Mouse (Mus musculus): ENCODE measurements around the gene Dpp7. TPM values are rescaled to one million over a fixed set of nuclear protein-coding genes. Genes with fewer than 3 reads are reported as not detected.

Dpp7 gene
- total and polyA plus RNA-seq, 2 experiments from 2014 or later = 17.4 to 19.8 TPM

DNA sequence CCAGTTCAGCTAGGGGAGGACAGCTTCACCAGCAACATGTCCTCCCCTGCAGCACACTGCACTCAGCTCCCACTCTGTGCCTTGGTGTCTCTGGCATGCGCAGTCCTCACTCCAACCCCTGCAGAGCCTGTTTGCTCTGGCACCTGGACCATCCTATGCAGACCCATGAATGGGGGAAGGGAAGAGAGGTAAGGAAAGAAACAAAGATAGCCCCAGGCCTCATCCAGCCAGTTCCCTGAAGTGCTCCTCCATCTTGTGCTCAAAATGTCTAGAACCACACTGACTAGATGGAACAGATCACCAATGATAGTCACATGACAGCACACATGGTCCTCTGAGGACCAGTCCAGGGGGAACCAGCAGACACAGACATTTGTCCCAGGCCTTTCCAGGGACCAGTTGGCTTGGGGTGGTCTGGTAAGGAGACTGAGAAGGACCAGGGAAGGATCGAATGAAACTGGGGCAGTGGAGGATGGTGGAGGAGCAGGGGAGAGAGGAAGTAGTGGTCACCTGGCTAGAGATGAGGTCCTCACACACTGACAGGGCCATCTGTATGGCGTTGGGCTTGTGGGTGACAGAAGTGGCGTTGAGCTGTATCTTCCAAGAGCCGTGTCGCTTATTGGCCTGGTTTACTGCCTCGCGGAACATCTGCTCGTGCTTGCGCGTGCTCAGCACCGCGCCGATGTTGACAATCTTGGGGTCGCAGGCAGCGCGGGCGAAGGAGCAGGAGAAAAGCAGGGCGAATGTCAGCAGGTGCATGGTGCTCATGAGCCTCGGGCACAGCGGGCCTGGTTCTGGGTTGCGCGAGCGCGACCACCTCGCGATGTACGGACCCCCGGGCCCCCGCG lies 37.8 kb downstream of the Dpp7 start:
- Histone ChIP-seq H3K27me3 (ENCODE audit: insufficient read depth, low read length) (peaks cover 15% of the 10 kb centered on the region), H3K4me2 (ENCODE audit: low read depth) (peak overlapping the region; percentile 74), H3K27ac (ENCODE audit: low read depth, low read length) (peak overlapping the region; percentile 89), H3K9me3 (ENCODE audit: low read length) (no peaks in the 10 kb centered on the region), H3K4me1 (ENCODE audit: insufficient read depth) (peaks cover 7% of the 10 kb centered on the region), H3K9ac (peak overlapping the region; percentile 82), H3K4me3 (ENCODE audit: low read depth, low read length) (peak overlapping the region; percentile 70), H3K36me3 (ENCODE audit: insufficient read depth) (peaks cover 13% of the 10 kb centered on the region)
- DNase-seq = peak; percentile 66
- 8% methylated on average over 31 of the region's 31 CpGs for WGBS
- no peak for TF ChIP-seq CTCF (IDR thresholded peaks at IDR 0.05; ENCODE audit: low read depth)
- ATAC-seq = peak; percentile 72

- Histone ChIP-seq H3K9ac (no peak overlapping the region), H3K27ac (ENCODE audit: low read depth, low read length) (no peak overlapping the region), H3K9me3 (ENCODE audit: low read length) (no peaks in the 10 kb centered on the region), H3K4me1 (ENCODE audit: insufficient read depth) (no peaks in the 10 kb centered on the region), H3K4me3 (ENCODE audit: low read depth, low read length) (no peak overlapping the region), H3K4me2 (ENCODE audit: low read depth) (no peak overlapping the region), H3K36me3 (ENCODE audit: insufficient read depth) (peaks cover 67% of the 10 kb centered on the region), H3K27me3 (ENCODE audit: insufficient read depth, low read length) (peaks cover 39% of the 10 kb centered on the region)
- DNase-seq (no peak), ATAC-seq (no peak)
- WGBS = 15% methylated on average over 11 of the region's 11 CpGs
- TF ChIP-seq CTCF (IDR thresholded peaks at IDR 0.05; ENCODE audit: low read depth) = no peak
Measured at GRCm38 (mm10) chr2:25311491-25311891, 44.7 kb downstream of the Dpp7 start.

GRCm38 (mm10) chr2:25310969-25311368 lies 45.2 kb downstream of the Dpp7 start:
- Histone ChIP-seq H3K27ac (ENCODE audit: low read depth, low read length) (no peak overlapping the region), H3K27me3 (ENCODE audit: insufficient read depth, low read length) (peaks cover 39% of the 10 kb centered on the region), H3K36me3 (ENCODE audit: insufficient read depth) (peaks cover 67% of the 10 kb centered on the region), H3K9ac (no peak overlapping the region), H3K4me3 (ENCODE audit: low read depth, low read length) (no peak overlapping the region), H3K9me3 (ENCODE audit: low read length) (no peaks in the 10 kb centered on the region), H3K4me2 (ENCODE audit: low read depth) (no peak overlapping the region), H3K4me1 (ENCODE audit: insufficient read depth) (no peaks in the 10 kb centered on the region)
- no peak for DNase-seq
- 11% methylated on average over 22 of the region's 22 CpGs for WGBS
- ATAC-seq = no peak
- no peak for TF ChIP-seq CTCF (IDR thresholded peaks at IDR 0.05; ENCODE audit: low read depth)

DNA sequence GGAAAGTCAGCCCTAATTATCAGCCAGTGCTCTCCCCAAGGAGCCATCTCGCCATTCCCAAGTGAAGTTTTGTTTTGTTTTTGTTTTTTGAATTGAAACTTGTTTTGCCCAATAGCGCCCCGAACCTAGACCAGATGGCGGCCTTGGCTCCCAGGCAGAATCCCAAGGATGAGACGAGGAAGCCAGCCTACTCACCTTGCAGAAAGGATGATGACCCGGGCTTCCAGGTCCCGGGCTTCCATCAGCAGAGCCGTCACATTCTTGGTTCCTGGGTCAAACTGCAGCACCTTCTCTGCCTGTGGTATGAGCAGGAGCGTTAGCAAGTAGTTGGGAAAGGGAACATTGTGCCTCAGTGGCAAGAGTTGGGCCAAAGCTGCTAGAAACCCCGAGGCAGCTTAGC lies 46.0 kb downstream of the Dpp7 start:
- WGBS = 57% methylated on average over 10 of the region's 10 CpGs
- H3K27ac ChIP-seq (ENCODE audit: low read depth, low read length) = no peak overlapping the region
- H3K36me3 ChIP-seq (ENCODE audit: insufficient read depth) = peaks cover 67% of the 10 kb centered on the region
- no peak overlapping the region for H3K4me3 ChIP-seq (ENCODE audit: low read depth, low read length)
- H3K9ac ChIP-seq = no peak overlapping the region
- DNase-seq = no peak
- no peaks in the 10 kb centered on the region for H3K9me3 ChIP-seq (ENCODE audit: low read length)
- no peak for TF ChIP-seq CTCF (IDR thresholded peaks at IDR 0.05; ENCODE audit: low read depth)
- peaks cover 39% of the 10 kb centered on the region for H3K27me3 ChIP-seq (ENCODE audit: insufficient read depth, low read length)
- no peak overlapping the region for H3K4me2 ChIP-seq (ENCODE audit: low read depth)
- no peaks in the 10 kb centered on the region for H3K4me1 ChIP-seq (ENCODE audit: insufficient read depth)
- ATAC-seq = no peak

DNA sequence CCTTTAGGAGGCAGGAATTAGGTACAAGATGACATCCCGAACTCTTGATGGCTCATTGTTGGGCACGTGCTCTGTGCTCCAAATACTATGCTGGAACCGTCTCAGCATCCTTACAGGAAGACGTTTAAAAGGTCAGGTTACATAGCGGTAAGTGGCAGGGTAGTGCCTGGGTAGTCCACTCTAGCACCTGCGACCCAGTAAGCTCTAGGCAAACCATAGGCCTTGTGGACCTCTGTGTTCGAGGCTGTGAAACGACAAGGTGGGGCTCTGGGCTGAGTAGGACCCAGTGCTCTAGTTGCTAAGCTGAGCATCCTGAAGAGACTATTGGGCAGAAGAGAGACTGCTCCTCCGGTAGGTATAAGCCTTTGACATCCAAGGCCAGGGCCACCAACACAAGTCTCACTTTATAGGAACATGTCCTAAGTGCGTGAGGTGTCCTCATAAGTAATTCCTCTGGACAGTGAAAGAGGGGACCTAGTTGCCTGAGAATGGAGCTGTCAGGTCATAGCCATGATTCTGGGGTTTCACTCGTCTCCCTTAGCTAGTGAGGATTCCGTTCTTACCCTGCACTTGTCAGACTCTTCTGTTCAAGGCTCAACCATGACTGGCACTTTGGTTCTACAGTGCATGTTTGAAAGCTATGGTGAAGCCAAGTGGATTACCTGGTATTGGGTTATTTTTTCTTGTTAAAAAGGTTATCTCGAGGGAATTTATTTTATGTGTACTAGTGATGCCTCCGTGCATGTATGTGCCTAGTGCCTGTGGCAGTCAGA lies 50.4 kb downstream of the Dpp7 start:
- no peak for TF ChIP-seq CTCF (IDR thresholded peaks at IDR 0.05; ENCODE audit: low read depth)
- ATAC-seq = peak; percentile 12; the same call in 1 of the 2 replicates
- Histone ChIP-seq H3K9ac (peak overlapping the region; percentile 49), H3K9me3 (ENCODE audit: low read length) (no peaks in the 10 kb centered on the region), H3K27me3 (ENCODE audit: insufficient read depth, low read length) (peaks cover 8% of the 10 kb centered on the region), H3K27ac (ENCODE audit: low read depth, low read length) (no peak overlapping the region), H3K4me1 (ENCODE audit: insufficient read depth) (peaks cover 3% of the 10 kb centered on the region; the same call in 1 of the 2 replicates), H3K4me2 (ENCODE audit: low read depth) (peak overlapping the region; percentile 68), H3K36me3 (ENCODE audit: insufficient read depth) (peaks cover 45% of the 10 kb centered on the region), H3K4me3 (ENCODE audit: low read depth, low read length) (peak overlapping the region; percentile 40)
- DNase-seq = no peak
- 48% methylated on average over 14 of the region's 14 CpGs for WGBS

DNA sequence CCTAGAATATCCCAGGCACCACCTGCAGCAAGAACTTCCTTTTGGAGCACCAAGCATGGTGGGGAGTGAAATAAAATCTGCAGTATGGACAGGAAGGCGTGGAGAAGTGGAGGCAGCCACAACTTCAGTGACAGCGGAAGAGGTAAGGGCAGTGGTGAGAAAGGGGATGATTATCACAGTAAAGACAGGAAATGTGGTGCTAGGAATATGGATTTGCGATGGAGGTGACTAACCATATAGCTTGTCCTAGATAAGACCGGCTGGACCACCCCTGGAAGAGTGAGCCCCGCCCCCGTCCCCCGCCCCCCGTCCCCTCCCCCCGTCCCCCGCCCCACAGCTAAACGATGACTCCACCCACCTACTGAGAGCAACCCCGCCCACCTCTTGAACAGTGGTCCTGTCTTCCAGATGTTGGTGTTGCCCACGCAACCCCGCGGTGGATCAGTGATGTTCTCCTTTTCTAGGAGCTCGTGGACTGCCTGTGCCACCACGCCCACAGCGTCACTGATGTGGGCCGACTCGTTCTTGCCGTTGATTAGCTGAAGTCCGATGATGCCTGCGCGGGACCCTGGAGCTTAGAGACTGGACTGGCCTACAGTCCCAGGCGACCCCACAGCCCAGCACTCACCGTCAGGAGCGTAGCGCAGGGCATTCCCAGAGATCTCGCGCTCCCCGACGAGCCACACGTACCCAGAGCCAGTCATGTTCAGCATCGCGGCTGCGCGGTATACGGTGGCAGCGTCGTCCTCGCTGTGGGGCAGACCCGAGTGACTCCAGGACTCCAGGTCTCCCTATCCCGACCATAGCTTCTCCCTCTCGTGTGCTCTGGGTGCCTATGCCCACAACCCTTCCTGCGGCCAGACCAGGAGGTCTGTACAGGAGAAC lies 51.3 kb downstream of the Dpp7 start:
- no peak for TF ChIP-seq CTCF (IDR thresholded peaks at IDR 0.05; ENCODE audit: low read depth)
- Histone ChIP-seq H3K4me1 (ENCODE audit: insufficient read depth) (peaks cover 3% of the 10 kb centered on the region; the same call in 1 of the 2 replicates), H3K36me3 (ENCODE audit: insufficient read depth) (peaks cover 39% of the 10 kb centered on the region), H3K4me2 (ENCODE audit: low read depth) (peak overlapping the region; percentile 68), H3K27ac (ENCODE audit: low read depth, low read length) (0 out of 2 replicates have a peak overlapping the region, but pooled peaks have one; percentile 40), H3K9ac (peak overlapping the region; percentile 49), H3K27me3 (ENCODE audit: insufficient read depth, low read length) (peaks cover 2% of the 10 kb centered on the region; the same call in 1 of the 2 replicates), H3K9me3 (ENCODE audit: low read length) (no peaks in the 10 kb centered on the region), H3K4me3 (ENCODE audit: low read depth, low read length) (peak overlapping the region; percentile 40)
- DNase-seq = peak; percentile 79
- 3% methylated on average over 45 of the region's 45 CpGs for WGBS
- ATAC-seq = peak; percentile 83
